Mouse (Mus musculus) liver, postnatal 0 days (tissue): ENCODE results near the gene Poll.

Experiments used
- CTCF ChIP-seq: sonication (generic); IDR thresholded peaks from 2 replicates; pipeline ENCODE4 v1.5.1; 2016; ENCODE audit warnings: antibody characterized with exemption, low read depth
- EP300 ChIP-seq: IDR thresholded peaks from 2 replicates; pipeline ENCODE4 v1.6.1; 2016; ENCODE audit warnings: antibody characterized with exemption, low read depth, mild to moderate bottlenecking

- no peak for TF ChIP-seq CTCF
- no peak for TF ChIP-seq EP300
Observed at GRCm38 (mm10) chr19:45586850-45587249, 26.5 kb upstream of the Poll start.
